Comparison of ENCODE assay signal across 30 mouse cellular contexts in the genomic region with DNA sequence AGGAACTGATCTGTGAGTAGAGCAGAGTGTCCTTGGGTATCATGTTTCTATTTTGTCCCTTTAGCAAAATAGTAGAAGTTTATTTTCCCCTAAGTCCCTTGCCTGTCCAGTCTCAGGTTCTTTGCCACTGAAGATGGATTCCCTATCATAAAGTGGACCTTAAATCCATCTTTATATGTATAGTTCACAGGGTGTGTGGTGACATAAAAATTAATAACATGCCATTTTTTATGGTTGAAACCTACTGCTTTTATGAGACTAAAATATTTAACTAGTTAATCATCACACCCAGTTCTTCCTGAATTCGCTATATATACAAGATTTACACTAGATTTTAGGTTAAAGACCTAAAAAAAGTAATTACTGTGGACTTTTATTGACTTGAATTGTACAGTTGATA. TPM values are rescaled to one million over a fixed set of nuclear protein-coding genes. Genes with fewer than 3 reads are reported as not detected.
"Had no signal": no experiment of that assay in that cellular context is flagged by ENCODE, and none has a peak within 500 bp of the region (broad histone marks: within the 10 kb centered on the region; RNA-seq: fewer than 3 reads in every experiment).

No protein-coding gene starts in this region.

- DNase-seq: cerebellum, adult 2 months; cerebellum, adult 8-10 months; cerebellum, adult 9-10 months; cerebellum, adult 9-11 months; cerebellum, postnatal 10 days; cerebellum, postnatal 14 days; cerebellum, postnatal 25 days; cerebellum, postnatal 36 days; embryo, embryonic 11 days; forebrain, postnatal 0 days; gastrocnemius, adult 2 months; gastrocnemius, postnatal 10 days; gastrocnemius, postnatal 14 days; gastrocnemius, postnatal 25 days; gastrocnemius, postnatal 36 days; heart, adult 11 months; heart, adult 18-20 months; heart, adult 2 months had no signal

- H3K9me3 ChIP-seq: embryonic facial prominence, embryonic 10.5 days; embryonic facial prominence, embryonic 12.5 days; embryonic facial prominence, embryonic 13.5 days; embryonic facial prominence, embryonic 15.5 days; forebrain, embryonic 10.5 days; forebrain, embryonic 12.5 days; forebrain, embryonic 13.5 days; forebrain, embryonic 15.5 days had no signal

- H3K4me2 ChIP-seq: embryonic facial prominence, embryonic 12.5 days; embryonic facial prominence, embryonic 13.5 days; embryonic facial prominence, embryonic 15.5 days; forebrain, embryonic 12.5 days; forebrain, embryonic 13.5 days; forebrain, embryonic 15.5 days had no signal

- H3K27me3 ChIP-seq: embryonic facial prominence, embryonic 12.5 days; embryonic facial prominence, embryonic 13.5 days; embryonic facial prominence, embryonic 15.5 days; forebrain, embryonic 12.5 days; forebrain, embryonic 13.5 days; forebrain, embryonic 15.5 days had no signal

- ATAC-seq: forebrain, embryonic 13.5 days; forebrain, embryonic 14.5 days; forebrain, embryonic 15.5 days; forebrain, embryonic 16.5 days; forebrain, postnatal 0 days had no signal

- H3K4me3 ChIP-seq: embryonic facial prominence, embryonic 10.5 days; embryonic facial prominence, embryonic 12.5 days; embryonic facial prominence, embryonic 13.5 days; embryonic facial prominence, embryonic 15.5 days; erythroblast, embryonic 14.5 days; forebrain, embryonic 10.5 days; forebrain, embryonic 12.5 days; forebrain, embryonic 13.5 days; forebrain, embryonic 15.5 days; gastrocnemius, adult 2 months; heart, adult 2 months had no signal

- H3K36me3 ChIP-seq: embryonic facial prominence, embryonic 10.5 days; embryonic facial prominence, embryonic 12.5 days; embryonic facial prominence, embryonic 13.5 days; embryonic facial prominence, embryonic 15.5 days; forebrain, embryonic 10.5 days; forebrain, embryonic 12.5 days; forebrain, embryonic 15.5 days had no signal

- H3K4me1 ChIP-seq: embryonic facial prominence, embryonic 10.5 days; embryonic facial prominence, embryonic 12.5 days; embryonic facial prominence, embryonic 13.5 days; embryonic facial prominence, embryonic 15.5 days; forebrain, embryonic 10.5 days; forebrain, embryonic 12.5 days; forebrain, embryonic 13.5 days; forebrain, embryonic 15.5 days had no signal

- H3K27ac ChIP-seq: embryonic facial prominence, embryonic 10.5 days; embryonic facial prominence, embryonic 12.5 days; embryonic facial prominence, embryonic 13.5 days; embryonic facial prominence, embryonic 15.5 days; forebrain, embryonic 10.5 days; forebrain, embryonic 12.5 days; forebrain, embryonic 13.5 days; forebrain, embryonic 15.5 days; gastrocnemius, adult 2 months; heart, adult 2 months had no signal

- H3K9ac ChIP-seq: embryonic facial prominence, embryonic 12.5 days; embryonic facial prominence, embryonic 13.5 days; embryonic facial prominence, embryonic 15.5 days; forebrain, embryonic 12.5 days; forebrain, embryonic 13.5 days; forebrain, embryonic 15.5 days; forebrain, postnatal 0 days had no signal

RNA-seq across cellular contexts. Expression of a gene that starts 43.0 kb away (rescaled TPM):
- polyA plus RNA-seq: erythroblast, embryonic 14.5 days; forebrain, embryonic 11.5 days; forebrain, embryonic 12.5 days; forebrain, embryonic 15.5 days; forebrain, embryonic 16.5 days had no signal
